Mouse (Mus musculus) gastrocnemius, adult 18-20 months (tissue): ENCODE measurements around the gene Zfpm1. TPM values are rescaled to one million over a fixed set of nuclear protein-coding genes. Genes with fewer than 3 reads are reported as not detected.

ENCODE experiments used
- DNase-seq: peaks from one replicate; pipeline ENCODE4 v3.0.0; 2021; ENCODE audit warnings: low spot score
- total RNA-seq, 2 experiments: library from RNA; stranded (reverse); gene quantifications; 2 replicates each; pipeline ENCODE4 v1.2.3; 2021

Gene Zfpm1
- total RNA-seq, 2 experiments from 2014 or later = 6.6 to 7.5 TPM

DNA sequence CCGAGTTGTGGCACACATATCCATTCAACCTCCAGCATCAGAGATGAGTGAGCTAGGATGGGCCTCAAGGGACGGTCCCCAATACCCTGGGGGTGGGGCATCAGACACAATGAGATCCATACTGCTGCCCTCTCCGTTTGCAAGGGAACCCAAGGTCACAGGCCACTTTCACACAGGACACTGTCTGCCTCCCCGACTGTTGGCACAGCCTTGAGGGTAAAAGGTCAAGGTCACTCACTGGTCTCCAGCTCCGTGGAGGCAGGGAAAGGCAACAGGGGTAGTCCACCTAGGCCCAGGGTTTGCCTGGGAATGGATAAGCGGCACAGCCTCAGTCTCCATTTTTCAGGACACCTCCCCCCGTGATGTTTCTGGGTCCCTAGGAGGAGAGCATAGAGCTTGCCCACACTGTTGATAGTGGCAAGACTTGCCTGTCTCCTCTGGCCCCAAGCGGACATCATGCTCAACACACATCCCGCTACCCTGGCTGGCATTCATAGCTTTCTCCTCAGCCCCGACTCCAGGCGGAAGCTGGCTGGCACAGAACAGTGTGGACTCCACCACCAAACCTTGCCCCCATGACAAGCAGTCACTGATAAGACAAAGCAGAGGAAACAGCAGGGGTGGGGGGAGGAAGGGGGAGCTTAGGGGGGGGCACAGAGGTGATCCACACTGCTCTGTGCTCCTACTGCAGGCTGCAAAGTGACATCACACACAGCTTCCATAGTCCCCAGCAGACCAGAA is 7.1 kb upstream of the Zfpm1 start:
- no peak for DNase-seq

DNA sequence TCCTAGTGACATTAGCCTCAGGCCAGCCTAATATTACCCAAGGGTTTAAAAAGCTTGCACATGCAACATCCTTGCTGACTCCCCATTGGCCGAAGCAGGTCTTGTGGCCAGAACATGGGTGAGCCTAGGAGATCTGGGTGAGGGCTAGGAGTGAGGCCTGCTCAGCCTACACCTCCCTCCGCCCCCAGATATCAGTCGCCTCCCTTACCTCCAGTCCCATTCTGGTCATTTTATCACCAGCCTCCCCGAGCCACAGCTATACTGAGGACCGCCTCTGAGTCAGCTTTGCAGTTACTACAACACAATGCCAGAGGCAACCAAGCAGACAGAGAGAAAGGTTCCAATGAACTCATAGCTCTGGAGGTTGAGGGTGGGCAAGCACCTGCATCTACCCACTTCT is 5.6 kb upstream of the Zfpm1 start:
- DNase-seq = no peak

DNA sequence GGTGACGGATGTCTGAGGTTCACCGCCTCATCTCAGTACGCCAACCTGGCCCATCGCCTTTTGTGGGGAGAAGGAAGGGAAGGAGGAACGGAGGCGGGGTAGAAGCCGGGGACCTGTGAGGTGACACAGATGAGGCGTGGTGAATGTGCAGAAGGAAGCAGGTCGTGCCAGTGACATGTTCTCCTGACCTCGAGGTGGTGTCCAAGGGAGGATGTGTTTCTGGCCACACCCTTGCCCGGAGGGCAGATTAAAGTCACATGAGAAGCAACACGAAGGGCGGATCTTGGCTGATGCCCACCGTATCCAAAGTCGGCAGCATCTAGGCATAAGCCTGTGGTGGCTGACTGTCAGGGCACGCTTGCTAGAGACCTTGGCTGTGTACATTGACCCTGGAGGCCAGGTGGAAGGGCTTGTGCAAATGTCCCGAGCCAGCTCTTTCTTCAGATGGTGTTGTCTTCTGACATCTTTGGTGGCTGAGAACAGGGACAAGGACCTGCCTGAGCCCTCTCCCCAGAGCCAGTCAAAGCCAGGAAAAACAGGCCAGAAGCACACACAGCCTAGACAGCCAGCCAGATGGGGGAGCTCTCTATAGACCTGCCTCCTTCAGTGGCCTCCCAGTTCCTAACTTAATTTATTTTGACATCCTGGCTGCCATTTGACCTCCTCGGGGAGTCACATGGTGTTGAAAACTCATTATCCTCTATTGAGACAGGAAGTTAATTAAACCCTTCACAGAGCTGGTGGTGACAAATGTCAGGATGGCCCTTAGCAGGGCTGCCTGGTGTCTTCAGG is 4.5 kb upstream of the Zfpm1 start:
- DNase-seq = no peak

DNA sequence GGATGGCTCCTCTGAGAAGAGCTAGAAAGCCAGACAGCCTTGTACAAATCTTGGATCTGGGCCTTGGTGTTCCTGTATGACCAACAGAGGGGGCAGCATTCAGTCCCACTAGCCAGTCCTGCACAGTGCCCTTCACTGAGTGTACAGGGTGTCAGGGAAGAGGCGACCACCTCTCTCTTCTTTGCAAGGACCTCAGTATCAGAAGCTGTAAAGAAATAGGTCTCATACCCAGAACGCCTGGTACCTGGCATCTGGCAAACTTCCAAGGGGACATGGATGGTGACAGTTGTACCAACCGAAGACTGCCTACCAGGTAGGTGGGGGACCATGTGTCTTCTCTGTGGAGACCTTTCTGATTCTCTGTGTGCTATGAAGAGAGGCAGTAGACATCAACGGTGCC is 1.8 kb upstream of the Zfpm1 start:
- DNase-seq = no peak

DNA sequence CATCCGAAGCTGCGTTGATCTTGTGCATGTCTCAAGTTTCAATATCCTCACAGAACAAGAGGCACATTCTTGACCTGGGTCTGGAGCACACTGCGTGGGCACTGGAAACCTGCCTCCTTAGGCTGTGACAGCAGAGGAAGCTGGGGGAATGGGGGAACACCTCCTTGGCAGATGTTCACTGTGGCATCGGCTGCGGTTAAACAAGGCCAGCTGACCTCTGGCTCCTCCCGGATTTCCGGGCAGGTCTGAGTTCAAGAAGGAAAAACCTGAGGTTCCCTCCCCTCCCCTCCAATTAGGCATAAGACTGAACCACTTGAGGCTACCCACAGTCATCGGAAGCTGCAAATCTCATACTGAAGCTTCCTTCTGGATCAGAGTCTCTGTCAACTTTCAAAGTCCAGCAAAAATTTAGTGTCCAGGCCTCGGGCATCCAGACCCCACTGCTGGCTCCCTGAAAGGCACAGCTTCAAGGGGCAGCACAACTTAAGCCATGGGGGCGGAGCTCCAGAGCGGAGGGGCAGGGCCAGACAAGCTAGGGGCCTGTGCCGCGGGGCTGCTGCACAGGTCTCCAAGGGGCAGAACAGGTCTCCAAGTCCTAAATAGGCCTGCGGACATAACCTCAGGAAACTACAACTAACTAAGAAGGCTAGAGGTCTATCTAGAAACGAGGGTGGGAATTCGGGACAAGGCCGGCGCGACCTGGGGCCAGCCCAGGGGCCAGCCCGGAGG is 1.2 kb upstream of the Zfpm1 start:
- DNase-seq = no peak

DNA sequence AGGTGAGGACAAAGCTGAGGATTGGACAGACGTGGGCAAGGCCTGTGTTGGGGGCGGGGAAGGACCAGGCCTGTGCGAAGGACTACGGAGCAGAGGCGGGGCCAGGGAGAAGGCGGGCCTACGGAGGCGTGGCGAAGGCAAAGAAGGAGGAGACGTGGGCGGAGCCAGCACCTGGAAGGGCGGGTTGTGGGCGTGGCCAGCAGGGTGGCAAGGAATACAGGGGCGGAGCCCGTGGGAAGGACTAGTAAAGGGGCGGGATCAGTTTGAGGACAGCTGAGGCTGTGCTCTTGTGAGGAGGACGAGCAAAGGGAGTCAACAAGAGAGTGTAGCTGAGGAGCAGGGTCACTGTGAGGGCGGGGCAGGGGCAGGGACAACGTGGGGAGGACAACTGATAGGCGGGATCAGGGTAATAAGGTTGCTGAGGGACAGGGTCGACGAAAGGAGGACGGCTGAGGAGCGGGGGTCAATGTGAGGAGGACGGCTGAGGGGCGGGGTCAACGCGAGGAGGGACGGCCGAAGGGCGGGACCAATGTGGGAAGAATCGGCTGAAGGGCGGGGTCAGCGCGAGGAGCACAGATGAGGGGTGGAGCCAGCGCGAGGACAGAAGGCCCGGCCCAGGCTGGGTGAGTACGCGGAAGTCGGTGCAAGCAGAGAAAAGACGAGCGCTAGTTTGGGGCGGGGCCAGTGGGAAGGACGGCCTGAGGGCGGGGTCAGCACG is 465 bp upstream of the Zfpm1 start:
- peak; percentile 99 for DNase-seq

DNA sequence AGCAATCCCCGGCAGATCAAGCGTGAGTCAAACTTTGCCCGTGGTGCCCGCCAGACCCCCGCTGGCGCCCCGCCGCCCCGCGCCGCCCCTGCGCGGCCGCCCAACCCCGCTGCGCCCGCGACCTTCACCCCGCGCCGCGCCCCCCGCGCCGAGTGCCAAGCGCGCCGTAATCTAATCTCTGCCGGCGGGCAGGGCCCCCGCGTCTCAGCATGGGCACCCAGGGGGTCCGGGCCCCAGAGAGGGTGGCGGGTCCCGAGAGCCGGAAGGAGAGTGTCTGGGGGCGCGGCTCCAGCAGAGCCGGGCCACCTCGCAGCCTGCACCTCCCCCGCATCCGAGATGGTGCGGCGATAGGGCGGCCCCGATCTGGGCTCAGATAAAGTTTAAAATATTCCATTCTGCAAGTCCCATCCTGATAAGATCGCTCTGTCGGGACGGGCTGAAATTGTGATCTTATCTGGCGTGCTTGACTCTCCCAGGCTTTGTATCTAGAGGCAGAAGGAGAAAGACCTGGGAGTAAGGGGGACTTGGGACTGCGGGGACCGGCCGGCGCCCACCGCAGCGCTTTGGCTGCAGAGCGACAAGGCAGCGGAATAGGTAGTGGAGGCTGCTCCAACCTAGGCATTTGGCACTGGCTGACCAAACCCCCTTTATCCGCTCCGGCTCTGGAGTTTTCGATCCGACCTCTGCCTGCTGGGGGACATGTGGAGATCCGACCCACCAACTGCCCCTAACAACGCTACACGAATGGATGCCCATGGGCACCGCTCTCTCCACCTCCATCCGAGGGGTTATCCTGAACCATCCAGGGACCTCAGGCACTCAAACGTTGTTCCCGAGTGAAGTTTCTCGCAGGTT is 787 bp downstream of the Zfpm1 start:
- no peak for DNase-seq

DNA sequence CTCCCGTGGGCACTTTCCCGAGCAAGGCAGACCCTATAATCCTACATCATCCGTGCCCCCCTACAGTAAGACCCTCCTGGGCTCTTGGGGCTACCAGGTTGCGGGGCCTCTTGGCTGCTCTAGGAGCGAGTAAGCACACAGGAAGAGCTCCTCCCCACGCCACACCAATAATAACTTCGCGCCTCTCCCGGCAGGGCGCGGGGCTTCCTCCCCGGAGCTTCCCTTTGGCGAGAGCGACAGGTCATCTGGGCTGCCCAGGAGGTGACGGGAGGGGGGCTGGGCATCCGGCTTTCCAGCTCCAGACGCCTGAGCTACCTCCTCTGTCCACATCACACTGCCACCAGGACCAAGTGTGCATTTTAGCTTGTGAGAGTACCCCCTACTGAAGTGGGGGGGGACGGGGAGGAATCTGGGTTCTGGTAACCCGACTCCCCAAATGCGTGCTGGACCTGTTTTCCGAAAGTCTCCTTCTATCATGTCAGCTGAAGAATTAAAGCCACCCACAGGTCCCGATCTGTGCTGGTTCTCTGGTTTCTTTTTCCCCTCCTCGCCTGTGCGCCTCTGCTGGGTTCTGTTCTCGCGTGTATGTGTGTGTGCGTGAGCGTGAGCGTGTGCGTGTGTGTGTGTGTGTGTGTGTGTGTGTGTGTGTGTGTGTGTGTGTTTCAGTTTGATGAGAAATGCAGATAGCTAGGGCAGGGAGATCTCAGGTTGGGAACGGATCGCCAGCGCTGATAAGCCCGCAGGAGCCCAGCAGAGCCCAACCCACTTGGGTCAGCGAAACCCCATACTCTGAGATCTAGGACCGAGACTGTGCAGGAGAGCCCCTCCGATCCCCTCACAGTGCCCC is 1.6 kb downstream of the Zfpm1 start:
- peak; percentile 62 for DNase-seq

DNA sequence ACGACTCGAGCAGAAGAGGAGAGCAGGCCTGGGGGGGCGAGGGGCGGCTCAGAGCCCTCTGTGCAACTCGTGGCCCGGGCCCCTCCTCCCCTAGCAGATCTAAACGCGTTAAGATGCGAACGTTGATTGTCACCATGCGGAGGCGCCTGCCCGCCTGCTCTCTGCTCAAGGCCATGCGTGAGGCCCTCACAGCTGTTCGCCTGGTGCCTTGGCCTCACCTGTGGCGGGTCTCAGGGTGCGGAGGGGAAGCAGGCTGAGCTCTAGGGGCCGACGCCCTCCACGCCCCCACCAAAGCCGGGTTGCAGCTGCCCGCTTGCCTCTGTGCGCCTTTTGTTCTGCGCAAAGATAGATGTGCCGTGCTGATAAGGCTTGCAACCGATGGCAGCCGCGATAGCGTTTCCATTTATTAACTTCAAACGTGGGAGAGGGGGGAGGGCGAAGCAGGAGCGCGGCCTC is 2.3 kb downstream of the Zfpm1 start:
- DNase-seq = no peak

DNA sequence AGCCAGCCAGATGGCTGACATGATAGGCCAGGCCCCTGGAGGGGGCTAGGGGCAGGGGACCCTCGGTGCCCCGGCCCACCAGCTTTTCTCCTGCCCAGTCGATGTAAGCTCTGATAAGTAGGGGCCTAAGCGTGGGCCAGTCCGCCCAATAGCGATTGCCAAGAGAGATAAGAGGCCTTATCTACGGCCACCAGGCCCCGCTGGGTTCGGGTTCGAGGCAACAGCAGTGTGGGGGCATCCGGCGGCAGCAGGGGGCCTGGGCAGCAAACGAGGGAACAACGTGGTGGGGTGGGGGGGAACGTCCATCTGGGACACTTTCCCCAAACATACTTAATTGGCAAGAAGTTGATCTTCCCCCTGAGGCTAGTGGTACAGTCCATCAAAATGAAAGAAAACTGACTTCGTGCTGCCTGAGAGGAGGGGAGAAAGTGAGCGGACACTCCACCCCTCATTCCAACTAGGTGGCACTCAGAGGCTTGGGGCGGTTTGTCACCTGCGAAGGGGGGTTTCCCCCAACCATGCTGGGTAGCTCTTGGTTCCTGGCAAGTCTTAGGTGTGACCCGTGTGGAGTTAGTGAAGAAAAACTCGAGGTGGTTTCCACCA is 2.8 kb downstream of the Zfpm1 start:
- no peak for DNase-seq

DNA sequence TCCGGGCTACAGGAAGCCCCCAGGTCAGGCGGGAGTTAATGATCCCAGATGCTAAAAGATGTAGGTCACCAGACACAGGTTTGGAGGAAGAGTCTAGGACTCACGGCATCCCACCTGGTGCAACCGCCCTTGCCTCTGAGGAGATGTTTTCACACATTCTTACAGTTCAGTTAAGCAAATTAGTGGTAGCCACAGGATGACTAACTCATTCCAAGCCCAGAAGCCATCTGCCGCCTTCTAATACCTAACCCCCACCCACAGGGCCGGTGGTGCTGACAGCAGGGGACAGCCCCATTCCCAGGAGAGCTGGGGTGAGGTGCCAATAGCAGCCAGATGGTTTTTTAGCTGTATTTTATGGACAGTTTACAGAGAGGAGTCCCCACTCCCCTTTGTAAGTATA is 3.8 kb downstream of the Zfpm1 start:
- DNase-seq = no peak

DNA sequence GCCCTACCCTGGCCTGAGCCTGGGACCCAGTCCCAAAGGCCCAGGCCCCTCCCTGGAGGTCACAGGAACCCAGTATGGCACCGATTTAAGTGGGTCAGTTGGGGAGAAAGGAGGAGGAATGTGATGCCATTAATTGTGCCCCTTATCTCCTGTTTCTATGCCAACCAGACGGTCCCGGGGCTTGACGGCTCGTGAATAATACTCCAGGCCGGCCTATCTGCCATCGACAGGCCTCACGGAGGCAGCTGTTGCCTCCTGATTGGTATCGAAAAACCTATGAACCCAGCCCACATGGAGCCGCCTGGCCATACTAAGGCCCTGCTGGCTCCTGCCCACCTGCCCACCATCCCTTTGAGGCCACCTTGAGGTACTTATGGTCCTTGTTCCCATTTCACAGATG is 5.0 kb downstream of the Zfpm1 start:
- no peak for DNase-seq

DNA sequence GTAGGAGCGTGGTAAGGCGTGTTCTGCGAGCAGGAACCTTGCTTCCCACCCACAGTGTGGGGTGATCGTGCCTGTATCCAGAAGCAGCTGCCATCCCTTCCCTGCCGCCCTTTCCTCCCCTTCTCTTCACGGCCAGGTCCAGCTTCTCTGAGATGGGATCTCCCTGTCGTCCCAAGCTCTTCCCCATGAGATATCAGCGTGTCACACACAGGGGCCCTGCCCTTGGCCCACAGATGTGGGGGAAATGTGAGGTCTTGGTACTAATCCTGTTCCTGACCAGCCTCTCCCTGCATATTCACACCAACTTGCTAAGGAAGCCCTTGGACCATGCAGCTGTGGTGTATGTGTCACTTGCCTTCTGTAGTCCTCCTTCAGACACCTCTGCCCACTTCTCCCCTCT is 5.8 kb downstream of the Zfpm1 start:
- DNase-seq = no peak

DNA sequence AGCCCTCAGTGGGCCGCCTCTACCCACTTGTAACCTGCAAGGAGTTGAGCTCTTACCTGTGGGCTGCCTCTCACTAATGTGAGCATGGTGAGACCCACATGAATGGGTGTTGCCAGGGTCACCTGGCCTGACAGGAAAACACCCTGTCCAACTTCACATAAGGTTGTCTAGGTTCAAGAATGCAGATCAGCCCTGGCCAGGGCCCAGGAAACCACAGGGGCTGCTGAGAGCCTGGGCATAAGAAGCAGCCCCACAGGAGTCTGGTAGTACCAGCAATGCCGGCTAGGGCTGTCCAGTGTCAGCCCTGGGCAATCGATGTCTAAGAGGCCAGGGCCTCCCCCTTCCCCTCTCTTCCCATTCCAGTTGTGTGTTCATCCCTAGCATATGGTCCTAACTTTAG is 6.4 kb downstream of the Zfpm1 start:
- no peak for DNase-seq

DNA sequence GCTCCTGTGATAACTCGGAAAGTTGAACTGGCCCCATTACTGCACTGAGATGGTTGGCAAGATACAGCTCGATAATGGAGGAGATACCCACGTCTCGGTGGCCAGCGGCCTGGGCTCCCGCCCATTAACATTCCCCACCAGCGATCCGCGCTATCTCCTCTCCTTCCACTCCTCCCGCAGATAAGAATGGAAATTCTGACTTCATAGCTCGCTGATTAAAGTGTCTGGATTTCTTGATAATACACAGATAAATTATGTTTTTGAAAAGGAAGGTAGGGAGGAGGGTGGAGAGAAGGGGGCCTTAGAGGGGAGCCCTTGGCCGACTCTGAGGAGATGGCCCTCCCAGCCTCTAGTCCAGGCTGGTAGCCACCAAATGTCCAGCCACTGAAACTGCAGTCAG is 9.1 kb downstream of the Zfpm1 start:
- no peak for DNase-seq

DNA sequence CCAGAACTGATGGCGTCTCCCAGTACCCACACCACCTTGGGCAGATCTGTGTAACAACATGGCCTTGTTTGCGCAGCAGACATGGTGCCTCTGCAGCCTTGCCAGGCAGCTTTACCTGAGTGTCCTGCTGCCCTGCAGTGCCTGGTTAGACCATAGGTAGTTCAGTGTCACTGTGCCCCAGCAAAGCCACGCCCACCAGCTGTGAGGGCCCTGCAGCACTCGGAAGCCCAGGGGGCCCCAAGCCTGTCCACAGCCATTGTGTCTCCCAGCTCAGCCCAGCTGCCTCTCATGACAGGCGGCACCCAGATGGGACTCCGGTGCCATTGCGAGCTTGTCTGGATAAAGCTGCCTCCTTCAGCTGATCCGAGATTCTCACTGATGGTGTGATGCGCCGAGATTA is 9.6 kb downstream of the Zfpm1 start:
- no peak for DNase-seq

DNA sequence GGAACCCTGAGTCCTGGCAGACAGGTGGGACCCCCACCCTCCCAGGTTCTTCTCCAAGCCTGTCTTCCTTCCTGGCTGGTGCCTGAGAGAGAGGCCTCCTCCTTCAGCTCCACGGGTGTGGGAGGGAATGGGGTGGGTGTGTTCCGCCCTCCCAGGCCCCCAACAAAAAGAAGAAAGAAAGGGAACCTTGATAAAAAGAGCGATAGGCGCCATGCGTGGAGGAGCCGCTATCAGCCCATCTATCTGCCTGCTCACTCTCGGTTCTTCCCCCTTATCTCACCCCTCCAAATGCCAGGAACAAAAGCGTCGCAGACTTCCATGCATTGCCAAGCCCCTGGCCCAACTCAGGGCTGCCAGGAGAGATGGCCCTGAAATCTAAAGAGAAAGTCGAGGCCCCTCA is 11.5 kb downstream of the Zfpm1 start:
- no peak for DNase-seq

DNA sequence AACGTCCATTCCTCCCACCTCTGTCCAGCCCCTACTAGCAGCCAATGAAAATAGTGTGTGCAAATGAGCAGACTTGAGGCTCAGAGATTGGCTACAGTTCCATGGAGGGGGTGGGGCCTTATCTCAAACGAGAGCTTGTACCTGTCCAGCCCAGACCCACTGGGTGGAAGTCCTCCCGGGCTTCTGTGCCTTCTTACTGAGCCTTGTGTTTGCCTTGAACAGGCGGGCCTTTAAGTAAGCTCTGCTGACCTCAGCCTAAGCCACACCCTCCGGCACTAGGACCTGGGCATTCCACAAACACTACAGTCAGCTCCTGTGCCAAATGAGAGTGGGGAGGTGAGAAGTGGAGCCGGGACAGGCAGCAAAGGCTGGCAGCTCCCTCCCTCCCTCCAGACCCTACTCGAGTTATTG is 12.3 kb downstream of the Zfpm1 start:
- DNase-seq = no peak

DNA sequence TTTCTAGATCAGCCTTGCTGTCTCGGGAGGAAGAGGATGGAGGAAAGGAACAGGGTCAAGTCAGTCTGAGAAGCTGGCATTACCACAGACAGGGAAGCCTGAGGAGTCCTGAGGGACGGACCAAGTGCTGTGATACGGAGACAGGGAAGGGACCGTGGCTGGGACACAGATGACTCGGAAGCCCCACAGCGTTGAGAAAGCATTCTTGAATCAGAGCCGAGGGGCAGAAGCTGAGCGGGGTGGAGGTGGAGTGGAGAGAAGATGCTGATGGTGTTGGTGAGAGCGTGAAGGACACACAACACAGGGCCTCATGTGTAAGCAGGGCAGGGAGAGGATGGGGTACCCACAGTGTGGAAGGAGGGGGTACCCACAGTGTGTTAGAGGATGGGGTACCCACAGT is 13.4 kb downstream of the Zfpm1 start:
- DNase-seq = no peak
